Mouse (Mus musculus) frontal cortex, adult 2 months (tissue): ENCODE data around the gene Tshz3. TPM values are rescaled to one million over a fixed set of nuclear protein-coding genes. Genes with fewer than 3 reads are reported as not detected.

Experiments used
- DNase-seq, 2 experiments: peaks; one replicate each; pipeline ENCODE4 v3.0.0; 2022; ENCODE audit warnings: low spot score in 1 of 2; ENCODE audit errors: extremely low spot score in 1 of 2
- polyA plus RNA-seq: library from polyadenylated mRNA; depleted of rRNA; stranded (reverse); fragments of >200 nt; gene quantifications from 2 replicates; pipeline ENCODE4 v1.2.3, GENCODE M21; 2012

Gene Tshz3
- polyA plus RNA-seq, 1 experiment = 18.1 TPM

DNA sequence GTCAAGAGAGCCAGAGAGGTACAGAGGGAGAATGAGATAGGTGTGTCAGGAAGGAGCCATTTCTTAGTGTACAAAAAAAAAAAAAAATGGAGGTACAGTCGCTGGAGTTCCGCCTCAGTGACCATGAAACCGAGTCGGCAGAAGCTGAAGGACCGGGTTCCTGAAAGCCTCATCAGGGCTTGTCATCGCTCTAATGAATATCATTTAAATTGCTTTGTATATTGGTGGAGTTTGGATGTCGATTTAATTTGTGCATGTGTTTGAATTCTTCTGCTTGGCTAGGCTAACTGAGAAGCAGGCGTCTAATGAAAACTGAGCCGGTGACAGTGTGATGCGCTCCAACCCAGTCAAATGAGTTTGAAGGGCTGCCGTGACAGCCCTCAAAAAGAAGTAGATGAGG lies 80.5 kb downstream of the Tshz3 start:
- no peak for DNase-seq

GRCm38 (mm10) chr7:36784243-36784773 lies 86.4 kb downstream of the Tshz3 start:
- DNase-seq = no peak

DNA sequence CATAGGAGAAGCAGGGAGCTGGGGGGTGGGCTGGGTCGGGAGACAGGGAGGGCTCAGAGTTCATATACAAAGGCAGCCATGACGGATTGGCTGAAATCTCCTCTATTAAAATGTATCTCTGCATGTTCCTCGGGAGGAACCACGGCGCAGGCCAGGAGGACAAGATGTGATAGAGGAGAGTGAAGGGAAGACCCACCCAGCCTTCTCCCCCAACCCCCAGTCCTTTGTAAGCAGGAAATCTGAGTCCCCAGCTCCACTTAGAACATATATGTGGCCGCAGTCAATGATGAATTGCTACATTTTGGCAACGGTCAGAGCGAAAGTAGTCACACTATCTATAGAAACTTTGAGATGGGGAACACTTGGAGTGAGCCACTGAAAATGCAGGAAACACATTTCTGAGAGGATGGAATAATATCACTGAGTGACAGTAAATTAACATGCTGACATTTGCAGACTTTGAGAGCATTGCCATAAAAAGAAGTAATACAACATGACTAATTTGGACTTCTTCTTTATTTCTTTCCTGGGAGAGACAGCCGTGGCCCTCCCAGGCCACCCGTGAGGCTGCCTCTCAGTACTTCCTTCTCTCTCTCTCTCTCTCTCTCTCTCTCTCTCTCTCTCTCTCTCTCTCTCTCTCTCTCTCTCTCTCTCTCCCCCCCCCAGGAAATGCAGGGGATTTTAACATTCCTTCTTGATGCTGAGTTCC lies 88.9 kb downstream of the Tshz3 start:
- no peak for DNase-seq

DNA sequence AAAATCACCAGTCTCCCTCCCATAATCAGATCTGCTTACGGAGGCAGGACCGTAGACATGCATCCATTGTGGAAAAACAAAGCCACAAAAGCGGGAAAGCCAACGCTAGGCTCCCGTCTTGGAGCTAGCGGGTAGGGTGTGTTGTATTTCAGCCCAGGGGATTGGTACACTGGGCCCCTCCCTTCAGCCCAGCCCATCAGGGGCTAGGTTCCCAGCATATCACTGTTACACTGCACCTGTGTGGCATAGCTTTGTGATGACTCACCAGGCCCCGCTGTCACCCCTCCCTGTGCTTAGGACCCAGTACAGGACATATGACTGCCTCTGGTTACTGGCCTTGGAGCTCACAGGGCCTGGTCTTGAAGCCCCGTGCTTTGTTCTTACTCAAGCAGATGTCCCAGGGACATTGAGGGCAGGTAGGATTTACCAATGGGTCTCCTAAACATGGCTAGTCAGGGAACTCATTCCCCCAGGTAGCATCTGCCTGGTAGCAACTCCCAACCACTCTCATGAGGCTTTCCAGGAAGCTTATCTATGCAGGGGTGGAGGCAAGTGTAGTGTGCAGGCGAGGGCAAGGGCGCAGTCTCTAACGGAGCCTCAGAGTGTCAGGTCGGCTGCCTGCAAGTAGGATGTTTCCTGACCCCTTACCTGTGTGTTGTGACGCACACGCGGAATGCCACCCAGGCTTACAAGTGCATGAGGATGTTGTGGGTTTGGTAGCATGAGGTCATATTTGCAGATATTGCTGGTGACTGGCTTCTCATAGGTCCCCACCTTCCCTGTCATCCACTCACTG lies 98.7 kb downstream of the Tshz3 start:
- no peak for DNase-seq
